8 mouse cellular contexts compared by ENCODE assay signal in the genomic region with DNA sequence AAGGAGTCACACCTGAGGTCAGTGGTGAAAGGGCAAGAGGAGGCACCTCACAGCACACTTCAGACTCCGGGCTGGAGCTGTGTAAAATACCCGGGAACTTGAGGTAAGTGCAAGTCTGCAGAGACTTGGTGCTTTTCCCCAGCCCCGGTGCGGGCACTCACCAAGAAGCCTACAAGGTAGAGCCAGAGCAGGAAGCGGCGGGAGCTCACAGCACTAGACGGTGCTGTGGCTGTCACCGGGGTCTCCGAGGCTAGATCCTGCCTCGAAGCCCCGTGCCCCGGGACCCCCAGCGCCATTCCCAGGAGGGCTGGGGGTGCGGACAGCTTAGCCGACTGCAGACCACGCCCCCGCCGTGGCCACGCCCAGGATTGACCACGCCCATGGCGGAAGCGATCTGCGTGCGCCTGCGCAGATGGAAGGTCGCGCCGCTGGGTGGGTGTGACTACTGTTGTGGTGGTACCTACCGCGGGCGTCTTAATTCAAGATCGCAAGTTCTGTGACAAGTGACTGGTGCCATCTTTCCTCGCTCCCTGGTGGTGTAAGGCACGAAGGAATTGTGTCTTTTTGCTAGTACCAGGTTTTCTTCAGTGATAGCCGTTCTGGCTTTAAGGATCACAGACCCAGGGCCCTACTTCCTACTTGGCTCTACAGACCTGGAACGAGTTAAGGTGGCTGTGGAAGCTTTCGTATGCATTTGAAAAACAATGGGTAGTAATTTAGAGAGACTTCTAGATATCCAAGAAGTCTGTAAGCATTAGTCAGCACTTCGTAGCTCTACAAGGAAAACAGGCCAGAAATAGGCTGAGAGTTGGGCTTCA. TPM values are rescaled to one million over a fixed set of nuclear protein-coding genes. Genes with fewer than 3 reads are reported as not detected.
DNase-seq lines count a peak whose midpoint lies in the region; ATAC-seq and TF ChIP-seq lines count a peak whose summit lies in the region.

Mfsd9 (minus strand) TSS at position 364 of the 818 bp plus-strand sequence.

- H3K27ac ChIP-seq in gastrocnemius, adult 2 months = peak within 1 kb of the TSS; percentile 76
- peak within 1 kb of the TSS; percentile 36; the same call in 1 of the 2 replicates for H3K27ac ChIP-seq in hindbrain, postnatal 0 days
- H3K27ac ChIP-seq in left cerebral cortex, adult 2 months = no peak within 1 kb of the TSS
- H3K27ac ChIP-seq in macrophage = peak within 1 kb of the TSS; percentile 18; the same call in 1 of the 2 replicates

- ATAC-seq in activated CD4-positive, CD25-positive, alpha-beta regulatory T cell, adult 4 months = peak; percentile 87
- peak; percentile 92 for ATAC-seq in common myeloid progenitor, adult 5-6 weeks (replicated peaks; ENCODE audit: low read depth, poor library complexity, severe bottlenecking)
- peak; percentile 97 for ATAC-seq in hindbrain, postnatal 0 days

- peak within 1 kb of the TSS; percentile 68 for H3K4me2 ChIP-seq in hindbrain, postnatal 0 days (ENCODE audit: low read depth, low read length)

- no peaks in the 10 kb centered on the region for H3K36me3 ChIP-seq in hindbrain, postnatal 0 days (ENCODE audit: insufficient read depth, low read length)
- H3K36me3 ChIP-seq in macrophage (ENCODE audit: inconsistent target) = no peaks in the 10 kb centered on the region

- no peak for TF ChIP-seq CTCF in gastrocnemius, adult 2 months (IDR thresholded peaks at IDR 0.05)
- TF ChIP-seq CTCF in hindbrain, postnatal 0 days (IDR thresholded peaks at IDR 0.05; ENCODE audit: low read depth) = no peak
- no peak for TF ChIP-seq CTCF in left cerebral cortex, adult 2 months (IDR thresholded peaks at IDR 0.05)

- H3K4me1 ChIP-seq in hindbrain, postnatal 0 days (ENCODE audit: insufficient read depth, low read length) = peaks cover 4% of the 10 kb centered on the region; the same call in 1 of the 2 replicates

- H3K9ac ChIP-seq in hindbrain, postnatal 0 days (replicated peaks; ENCODE audit: low read length) = peak within 1 kb of the TSS; percentile 43

- intact Hi-C loops in gastrocnemius, adult 2 months (cut with DNase I) = loop anchor here (10.0 kb wide), 1 partner anchor 184 kb away; no protein-coding TSS in a partner anchor
- intact Hi-C loops in left cerebral cortex, adult 2 months (cut with DNase I) = no loop called here

- H3K79me2 ChIP-seq in macrophage (ENCODE audit: inconsistent target) = no peaks in the 10 kb centered on the region

- H3K4me3 ChIP-seq in gastrocnemius, adult 2 months = peak within 1 kb of the TSS; percentile 77
- peak within 1 kb of the TSS; percentile 58 for H3K4me3 ChIP-seq in hindbrain, postnatal 0 days (ENCODE audit: low read length)
- peak within 1 kb of the TSS; percentile 68 for H3K4me3 ChIP-seq in left cerebral cortex, adult 2 months
- peak within 1 kb of the TSS; percentile 78 for H3K4me3 ChIP-seq in macrophage (ENCODE audit: inconsistent target)

- 5% methylated on average over 38 of the region's 38 CpGs for WGBS in hindbrain, postnatal 0 days
- 3% methylated on average over 34 of the region's 38 CpGs for WGBS in macrophage (ENCODE audit: missing documents)

- H3K9me3 ChIP-seq in hindbrain, postnatal 0 days (ENCODE audit: low read length) = no peaks in the 10 kb centered on the region

- DNase-seq in gastrocnemius, adult 2 months = peak; percentile 91
- peak; percentile 94 for DNase-seq in hindbrain, postnatal 0 days (ENCODE audit: low spot score)
- DNase-seq in left cerebral cortex, adult 2 months (ENCODE audit: extremely low spot score in 1 of 2, low spot score in 2 of 2) = peak; percentile 90 to 93
- peak; percentile 67 for DNase-seq in retina, postnatal 7 days (ENCODE audit: low read depth, low spot score)
- peak; percentile 85 to 98 for DNase-seq in urinary bladder, adult 18-20 months (ENCODE audit: low spot score in 2 of 2)

- no peaks in the 10 kb centered on the region for H3K27me3 ChIP-seq in hindbrain, postnatal 0 days (ENCODE audit: insufficient read depth, low read length)

RNA-seq across cellular contexts. Expression of gene Mfsd9, which starts in this region (rescaled TPM):
- polyA plus RNA-seq in activated CD4-positive, CD25-positive, alpha-beta regulatory T cell, adult 4 months (2017; shearing (Covaris generic)) = 1 to 10 TPM in 1 of 2 experiments, under 1 TPM in 1; 0.81 to 1.1 TPM
- 1.6 and 2.0 TPM in 2 replicates for total RNA-seq in common myeloid progenitor, adult 5-6 weeks (2017)
- under 1 TPM; 0.31 to 0.89 TPM for total RNA-seq in gastrocnemius, adult 2 months (2021)
- total RNA-seq in hindbrain, postnatal 0 days (2014; rRNA removed) = 10.7 and 12.9 TPM in 2 replicates
- 4.9 and 5.5 TPM in 2 replicates for polyA plus RNA-seq in hindbrain, postnatal 0 days (2015; fragmentation: Nextera tagmentation; extraction: Ambion mirVana)
- total RNA-seq in left cerebral cortex, adult 2 months (2021) = 1 to 10 TPM; 4.0 to 4.5 TPM
- total RNA-seq in macrophage (2018; cell fraction: chromatin; rRNA removed) = 1 to 10 TPM in 15 of 26 experiments, under 1 TPM in 9, not detected in 2; 0.30 to 5.3 (median 1.6) TPM
- 1 to 10 TPM; 2.4 to 6.9 (median 4.9) TPM for total RNA-seq in macrophage (2018; cell fraction: cytosol; rRNA removed)
- 1 to 10 TPM in 25 of 26 experiments, under 1 TPM in 1; 0.96 to 6.9 (median 3.2) TPM for total RNA-seq in macrophage (2018; cell fraction: nucleus; rRNA removed)
- polyA plus RNA-seq in macrophage (2018) = 3.8 to 4.1 TPM (median 3.8 TPM) in 3 replicates

Comparison
In these comparisons a context has a peak if more than half of its experiments do, and no peak if none do; other contexts are left out.
1. Peak in DNase-seq, H3K4me3 ChIP-seq and H3K27ac ChIP-seq in gastrocnemius, adult 2 months; RNA of the gene not detected or under 1 TPM.